Mouse (Mus musculus): ENCODE data around the gene Arntl2. TPM values are rescaled to one million over a fixed set of nuclear protein-coding genes. Genes with fewer than 3 reads are reported as not detected.

Gene Arntl2
- polyA plus RNA-seq, 1 experiment from 2014 or later, result 0.52 TPM

- no peak for ATAC-seq
- no peak overlapping the region for H3K4me3 ChIP-seq (ENCODE audit: low read depth, low read length)
- H3K4me2 ChIP-seq (replicated peaks; ENCODE audit: low read depth), result no peak overlapping the region
- no peak overlapping the region for H3K27ac ChIP-seq (ENCODE audit: low read depth, low read length)
- H3K27me3 ChIP-seq (replicated peaks; ENCODE audit: control insufficient read depth, insufficient read depth, low read length), result no peaks in the 10 kb centered on the region
- H3K4me1 ChIP-seq (replicated peaks; ENCODE audit: control insufficient read depth, insufficient read depth, low read length), result no peaks in the 10 kb centered on the region
- TF ChIP-seq CTCF (IDR thresholded peaks at IDR 0.05; ENCODE audit: low read depth), result no peak
- no peaks in the 10 kb centered on the region for H3K9me3 ChIP-seq (ENCODE audit: control insufficient read depth)
- no peaks in the 10 kb centered on the region for H3K36me3 ChIP-seq (ENCODE audit: control insufficient read depth, insufficient read depth)
- no peak overlapping the region for H3K9ac ChIP-seq (ENCODE audit: low read depth, low read length)
- 87% methylated on average over 3 of the region's 3 CpGs for WGBS
Measured at GRCm38 (mm10) chr6:146847402-146847801, 51.5 kb downstream of the Arntl2 start.

GRCm38 (mm10) chr6:146848281-146848680, 52.4 kb downstream of the Arntl2 start:
- no peak for ATAC-seq
- no peaks in the 10 kb centered on the region for H3K9me3 ChIP-seq (ENCODE audit: control insufficient read depth)
- WGBS, result 77% methylated on average over 3 of the region's 3 CpGs
- H3K27ac ChIP-seq (ENCODE audit: low read depth, low read length), result no peak overlapping the region
- H3K9ac ChIP-seq (ENCODE audit: low read depth, low read length), result no peak overlapping the region
- no peak for TF ChIP-seq CTCF (IDR thresholded peaks at IDR 0.05; ENCODE audit: low read depth)
- no peaks in the 10 kb centered on the region for H3K27me3 ChIP-seq (replicated peaks; ENCODE audit: control insufficient read depth, insufficient read depth, low read length)
- no peak overlapping the region for H3K4me3 ChIP-seq (ENCODE audit: low read depth, low read length)
- no peaks in the 10 kb centered on the region for H3K36me3 ChIP-seq (ENCODE audit: control insufficient read depth, insufficient read depth)
- H3K4me1 ChIP-seq (replicated peaks; ENCODE audit: control insufficient read depth, insufficient read depth, low read length), result no peaks in the 10 kb centered on the region
- H3K4me2 ChIP-seq (replicated peaks; ENCODE audit: low read depth), result no peak overlapping the region

- Histone ChIP-seq H3K9ac (ENCODE audit: low read depth, low read length) (no peak within 1 kb of the TSS), H3K4me3 (ENCODE audit: low read depth, low read length) (no peak within 1 kb of the TSS), H3K4me2 (replicated peaks; ENCODE audit: low read depth) (no peak within 1 kb of the TSS), H3K27me3 (replicated peaks; ENCODE audit: control insufficient read depth, insufficient read depth, low read length) (no peaks in the 10 kb centered on the region), H3K9me3 (ENCODE audit: control insufficient read depth) (no peaks in the 10 kb centered on the region), H3K36me3 (ENCODE audit: control insufficient read depth, insufficient read depth) (no peaks in the 10 kb centered on the region), H3K27ac (ENCODE audit: low read depth, low read length) (no peak within 1 kb of the TSS), H3K4me1 (replicated peaks; ENCODE audit: control insufficient read depth, insufficient read depth, low read length) (no peaks in the 10 kb centered on the region)
- ATAC-seq, result no peak
- no peak for TF ChIP-seq CTCF (IDR thresholded peaks at IDR 0.05; ENCODE audit: low read depth)
- WGBS, result 76% methylated on average over 4 of the region's 4 CpGs
Measured at GRCm38 (mm10) chr6:146850050-146850449, 54.2 kb downstream of the Arntl2 start, which contains the start of gene Smco2. Smco2 (plus strand) TSS chr6:146850104.

- Histone ChIP-seq H3K9me3 (ENCODE audit: control insufficient read depth) (no peaks in the 10 kb centered on the region), H3K36me3 (ENCODE audit: control insufficient read depth, insufficient read depth) (no peaks in the 10 kb centered on the region), H3K4me3 (ENCODE audit: low read depth, low read length) (no peak overlapping the region), H3K4me1 (replicated peaks; ENCODE audit: control insufficient read depth, insufficient read depth, low read length) (no peaks in the 10 kb centered on the region), H3K4me2 (replicated peaks; ENCODE audit: low read depth) (no peak overlapping the region), H3K27me3 (replicated peaks; ENCODE audit: control insufficient read depth, insufficient read depth, low read length) (no peaks in the 10 kb centered on the region), H3K9ac (ENCODE audit: low read depth, low read length) (no peak overlapping the region), H3K27ac (ENCODE audit: low read depth, low read length) (no peak overlapping the region)
- 78% methylated on average over 3 of the region's 3 CpGs for WGBS
- no peak for ATAC-seq
- no peak for TF ChIP-seq CTCF (IDR thresholded peaks at IDR 0.05; ENCODE audit: low read depth)
Measured at GRCm38 (mm10) chr6:146851916-146852315, 56.1 kb downstream of the Arntl2 start.

GRCm38 (mm10) chr6:146852739-146853138, 56.9 kb downstream of the Arntl2 start:
- H3K4me1 ChIP-seq (replicated peaks; ENCODE audit: control insufficient read depth, insufficient read depth, low read length), result no peaks in the 10 kb centered on the region
- H3K27me3 ChIP-seq (replicated peaks; ENCODE audit: control insufficient read depth, insufficient read depth, low read length), result no peaks in the 10 kb centered on the region
- H3K9ac ChIP-seq (ENCODE audit: low read depth, low read length), result no peak overlapping the region
- WGBS, result 50% methylated on average over 4 of the region's 4 CpGs
- no peak overlapping the region for H3K4me3 ChIP-seq (ENCODE audit: low read depth, low read length)
- H3K9me3 ChIP-seq (ENCODE audit: control insufficient read depth), result no peaks in the 10 kb centered on the region
- ATAC-seq, result no peak
- no peak for TF ChIP-seq CTCF (IDR thresholded peaks at IDR 0.05; ENCODE audit: low read depth)
- no peaks in the 10 kb centered on the region for H3K36me3 ChIP-seq (ENCODE audit: control insufficient read depth, insufficient read depth)
- no peak overlapping the region for H3K27ac ChIP-seq (ENCODE audit: low read depth, low read length)
- no peak overlapping the region for H3K4me2 ChIP-seq (replicated peaks; ENCODE audit: low read depth)

GRCm38 (mm10) chr6:146855185-146855584, 59.3 kb downstream of the Arntl2 start:
- ATAC-seq, result peak; percentile 55
- 94% methylated on average over 9 of the region's 9 CpGs for WGBS

GRCm38 (mm10) chr6:146857386-146857785, 61.5 kb downstream of the Arntl2 start:
- ATAC-seq, result no peak
- no peak overlapping the region for H3K4me3 ChIP-seq (ENCODE audit: low read depth, low read length)
- 83% methylated on average over 2 of the region's 2 CpGs for WGBS
- H3K9me3 ChIP-seq (ENCODE audit: control insufficient read depth), result no peaks in the 10 kb centered on the region
- no peaks in the 10 kb centered on the region for H3K27me3 ChIP-seq (replicated peaks; ENCODE audit: control insufficient read depth, insufficient read depth, low read length)
- H3K36me3 ChIP-seq (ENCODE audit: control insufficient read depth, insufficient read depth), result no peaks in the 10 kb centered on the region
- H3K4me2 ChIP-seq (replicated peaks; ENCODE audit: low read depth), result no peak overlapping the region
- H3K4me1 ChIP-seq (replicated peaks; ENCODE audit: control insufficient read depth, insufficient read depth, low read length), result no peaks in the 10 kb centered on the region
- H3K9ac ChIP-seq (ENCODE audit: low read depth, low read length), result no peak overlapping the region
- no peak for TF ChIP-seq CTCF (IDR thresholded peaks at IDR 0.05; ENCODE audit: low read depth)
- H3K27ac ChIP-seq (ENCODE audit: low read depth, low read length), result no peak overlapping the region

More at GRCm38 (mm10) chr6:146855185-146855584, 59.3 kb downstream of the Arntl2 start:
- no peaks in the 10 kb centered on the region for H3K27me3 ChIP-seq (replicated peaks; ENCODE audit: control insufficient read depth, insufficient read depth, low read length)
- no peak for TF ChIP-seq CTCF (IDR thresholded peaks at IDR 0.05; ENCODE audit: low read depth)
- H3K4me2 ChIP-seq (replicated peaks; ENCODE audit: low read depth), result no peak overlapping the region
- no peak overlapping the region for H3K4me3 ChIP-seq (ENCODE audit: low read depth, low read length)
- H3K27ac ChIP-seq (ENCODE audit: low read depth, low read length), result no peak overlapping the region
- H3K9ac ChIP-seq (ENCODE audit: low read depth, low read length), result no peak overlapping the region
- H3K9me3 ChIP-seq (ENCODE audit: control insufficient read depth), result no peaks in the 10 kb centered on the region
- H3K36me3 ChIP-seq (ENCODE audit: control insufficient read depth, insufficient read depth), result no peaks in the 10 kb centered on the region
- H3K4me1 ChIP-seq (replicated peaks; ENCODE audit: control insufficient read depth, insufficient read depth, low read length), result no peaks in the 10 kb centered on the region

Data from intestine, postnatal 0 days (tissue).